Mouse (Mus musculus) ES-Bruce4 (cell line): Measurements from ENCODE around the gene Csmd2.

Experiments
- CTCF ChIP-seq: IDR thresholded peaks from one replicate; pipeline ENCODE4 v1.8.1; 2011; ENCODE audit warnings: low read depth, low read length
- EP300 ChIP-seq: IDR thresholded peaks from 2 replicates; pipeline ENCODE4 v1.6.1; 2011; ENCODE audit warnings: low read depth, low read length; ENCODE audit not compliant: insufficient read depth
- POLR2A ChIP-seq: IDR thresholded peaks from one replicate; pipeline ENCODE4 v1.8.1; 2011; ENCODE audit warnings: low read length; ENCODE audit not compliant: insufficient read depth

DNA sequence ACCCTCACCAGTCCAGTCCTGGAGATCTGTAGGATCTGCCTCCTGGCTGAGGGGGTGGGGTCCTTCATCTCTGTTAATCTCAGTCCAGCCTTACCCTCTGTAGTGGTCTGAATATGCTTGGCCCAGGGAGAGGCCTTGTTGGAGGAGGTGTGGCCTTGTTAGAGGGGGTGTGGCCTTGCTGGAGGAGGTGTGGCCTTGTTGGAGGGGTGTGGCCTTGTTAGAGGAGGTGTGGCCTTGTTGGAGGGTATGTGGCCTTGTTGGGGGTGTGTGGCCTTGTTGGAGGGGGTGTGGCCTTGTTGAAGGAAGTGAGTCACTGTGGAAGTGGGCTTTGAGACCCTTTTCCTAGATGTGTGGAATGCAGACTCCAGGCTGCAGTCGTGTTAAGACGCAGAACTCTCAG, 3.2 kb upstream of the Csmd2 start:
- TF ChIP-seq CTCF (no peak), EP300 (no peak), POLR2A (no peak)
